Mouse (Mus musculus): ENCODE results near the gene Mrps12.

- no peak for TF ChIP-seq POLR2A (IDR thresholded peaks at IDR 0.05; ENCODE audit: borderline replicate concordance, extremely low read depth, low read depth, low read length)
- TF ChIP-seq CTCF (IDR thresholded peaks at IDR 0.05; ENCODE audit: insufficient read depth, low read length): no peak
These were observed 46.9 kb upstream of the Mrps12 start, which contains the start of gene Rinl for GRCm38 (mm10) chr7:28788307-28789195.
